Mouse (Mus musculus): ENCODE data around the gene Tyw3. TPM values are rescaled to one million over a fixed set of nuclear protein-coding genes. Genes with fewer than 3 reads are reported as not detected.

The Tyw3 gene
- polyA plus RNA-seq, 1 experiment from 2014 or later, result 2.3 TPM

- WGBS (ENCODE audit: missing documents), result 71% methylated on average over 3 of the region's 3 CpGs
- no peaks in the 10 kb centered on the region for H3K79me2 ChIP-seq (ENCODE audit: inconsistent target)
- H3K36me3 ChIP-seq (ENCODE audit: inconsistent target), result no peaks in the 10 kb centered on the region
- no peak overlapping the region for H3K4me3 ChIP-seq (ENCODE audit: inconsistent target)
- H3K27ac ChIP-seq, result no peak overlapping the region
Observed at GRCm38 (mm10) chr3:154591621-154592020, 5.3 kb downstream of the Tyw3 start.

GRCm38 (mm10) chr3:154590971-154591370 lies 5.9 kb downstream of the Tyw3 start:
- Histone ChIP-seq H3K27ac (no peak overlapping the region), H3K36me3 (ENCODE audit: inconsistent target) (no peaks in the 10 kb centered on the region), H3K79me2 (ENCODE audit: inconsistent target) (no peaks in the 10 kb centered on the region), H3K4me3 (ENCODE audit: inconsistent target) (no peak overlapping the region)
- WGBS (ENCODE audit: missing documents), result 94% methylated on average over 5 of the region's 5 CpGs

GRCm38 (mm10) chr3:154584351-154584750 lies 12.6 kb downstream of the Tyw3 start:
- Histone ChIP-seq H3K79me2 (ENCODE audit: inconsistent target) (no peaks in the 10 kb centered on the region), H3K27ac (no peak overlapping the region), H3K4me3 (ENCODE audit: inconsistent target) (no peak overlapping the region), H3K36me3 (ENCODE audit: inconsistent target) (no peaks in the 10 kb centered on the region)
- 78% methylated on average over 8 of the region's 8 CpGs for WGBS (ENCODE audit: missing documents)

GRCm38 (mm10) chr3:154577895-154578294 lies 19.0 kb downstream of the Tyw3 start:
- 86% methylated on average over 7 of the region's 8 CpGs for WGBS (ENCODE audit: missing documents)
- Histone ChIP-seq H3K36me3 (ENCODE audit: inconsistent target) (no peaks in the 10 kb centered on the region), H3K27ac (no peak overlapping the region), H3K4me3 (ENCODE audit: inconsistent target) (no peak overlapping the region), H3K79me2 (ENCODE audit: inconsistent target) (no peaks in the 10 kb centered on the region)

GRCm38 (mm10) chr3:154573666-154574065 lies 23.2 kb downstream of the Tyw3 start:
- no peaks in the 10 kb centered on the region for H3K79me2 ChIP-seq (ENCODE audit: inconsistent target)
- 56% methylated on average over 6 of the region's 6 CpGs for WGBS (ENCODE audit: missing documents)
- H3K27ac ChIP-seq, result no peak overlapping the region
- H3K36me3 ChIP-seq (ENCODE audit: inconsistent target), result no peaks in the 10 kb centered on the region
- no peak overlapping the region for H3K4me3 ChIP-seq (ENCODE audit: inconsistent target)

- H3K79me2 ChIP-seq (ENCODE audit: inconsistent target), result no peaks in the 10 kb centered on the region
- no peak overlapping the region for H3K27ac ChIP-seq
- no peaks in the 10 kb centered on the region for H3K36me3 ChIP-seq (ENCODE audit: inconsistent target)
- WGBS (ENCODE audit: missing documents), result 16% methylated on average over 12 of the region's 12 CpGs
- no peak overlapping the region for H3K4me3 ChIP-seq (ENCODE audit: inconsistent target)
Observed at GRCm38 (mm10) chr3:154572341-154572972, 24.4 kb downstream of the Tyw3 start.

- no peaks in the 10 kb centered on the region for H3K79me2 ChIP-seq (ENCODE audit: inconsistent target)
- no peak overlapping the region for H3K4me3 ChIP-seq (ENCODE audit: inconsistent target)
- WGBS (ENCODE audit: missing documents), result 10% methylated on average over 12 of the region's 12 CpGs
- H3K36me3 ChIP-seq (ENCODE audit: inconsistent target), result no peaks in the 10 kb centered on the region
- H3K27ac ChIP-seq, result no peak overlapping the region
Observed at GRCm38 (mm10) chr3:154570786-154571185, 26.1 kb downstream of the Tyw3 start.

- WGBS (ENCODE audit: missing documents), result 84% methylated on average over 14 of the region's 14 CpGs
Observed at GRCm38 (mm10) chr3:154570029-154570575, 26.8 kb downstream of the Tyw3 start.

GRCm38 (mm10) chr3:154565437-154565836 lies 31.5 kb downstream of the Tyw3 start:
- no peaks in the 10 kb centered on the region for H3K36me3 ChIP-seq (ENCODE audit: inconsistent target)
- 72% methylated on average over 3 of the region's 3 CpGs for WGBS (ENCODE audit: missing documents)
- H3K4me3 ChIP-seq (ENCODE audit: inconsistent target), result no peak overlapping the region
- H3K27ac ChIP-seq, result no peak overlapping the region
- H3K79me2 ChIP-seq (ENCODE audit: inconsistent target), result no peaks in the 10 kb centered on the region

More at GRCm38 (mm10) chr3:154570029-154570575, 26.8 kb downstream of the Tyw3 start:
- Histone ChIP-seq H3K79me2 (ENCODE audit: inconsistent target) (no peaks in the 10 kb centered on the region), H3K27ac (no peak overlapping the region), H3K36me3 (ENCODE audit: inconsistent target) (no peaks in the 10 kb centered on the region), H3K4me3 (ENCODE audit: inconsistent target) (no peak overlapping the region)

- Histone ChIP-seq H3K79me2 (ENCODE audit: inconsistent target) (no peaks in the 10 kb centered on the region), H3K27ac (no peak overlapping the region), H3K36me3 (ENCODE audit: inconsistent target) (no peaks in the 10 kb centered on the region), H3K4me3 (ENCODE audit: inconsistent target) (no peak overlapping the region)
- 96% methylated on average over 3 of the region's 3 CpGs for WGBS (ENCODE audit: missing documents)
Observed at GRCm38 (mm10) chr3:154562192-154562591, 34.7 kb downstream of the Tyw3 start.

- H3K27ac ChIP-seq, result no peak overlapping the region
- H3K79me2 ChIP-seq (ENCODE audit: inconsistent target), result no peaks in the 10 kb centered on the region
- WGBS (ENCODE audit: missing documents), result 93% methylated on average over 5 of the region's 5 CpGs
- H3K4me3 ChIP-seq (ENCODE audit: inconsistent target), result no peak overlapping the region
- H3K36me3 ChIP-seq (ENCODE audit: inconsistent target), result no peaks in the 10 kb centered on the region
Observed at GRCm38 (mm10) chr3:154551035-154551411, 45.9 kb downstream of the Tyw3 start.

GRCm38 (mm10) chr3:154550326-154551034 lies 46.4 kb downstream of the Tyw3 start:
- Histone ChIP-seq H3K27ac (no peak overlapping the region), H3K36me3 (ENCODE audit: inconsistent target) (no peaks in the 10 kb centered on the region)
- 93% methylated on average over 17 of the region's 17 CpGs for WGBS (ENCODE audit: missing documents)

GRCm38 (mm10) chr3:154548868-154549301 lies 48.0 kb downstream of the Tyw3 start:
- no peaks in the 10 kb centered on the region for H3K79me2 ChIP-seq (ENCODE audit: inconsistent target)
- WGBS (ENCODE audit: missing documents), result 22% methylated on average over 8 of the region's 8 CpGs
- no peaks in the 10 kb centered on the region for H3K36me3 ChIP-seq (ENCODE audit: inconsistent target)
- H3K27ac ChIP-seq, result no peak overlapping the region
- H3K4me3 ChIP-seq (ENCODE audit: inconsistent target), result no peak overlapping the region

More at GRCm38 (mm10) chr3:154550326-154551034, 46.4 kb downstream of the Tyw3 start:
- no peaks in the 10 kb centered on the region for H3K79me2 ChIP-seq (ENCODE audit: inconsistent target)
- H3K4me3 ChIP-seq (ENCODE audit: inconsistent target), result no peak overlapping the region

GRCm38 (mm10) chr3:154547549-154548426 lies 49.1 kb downstream of the Tyw3 start:
- WGBS (ENCODE audit: missing documents), result 15% methylated on average over 20 of the region's 20 CpGs
- Histone ChIP-seq H3K36me3 (ENCODE audit: inconsistent target) (no peaks in the 10 kb centered on the region), H3K27ac (no peak overlapping the region), H3K79me2 (ENCODE audit: inconsistent target) (no peaks in the 10 kb centered on the region), H3K4me3 (ENCODE audit: inconsistent target) (no peak overlapping the region)

Measured in macrophage (primary cell).